Mouse (Mus musculus): ENCODE results near the gene Zbtb42.

- no peak for TF ChIP-seq USF1 (IDR thresholded peaks at IDR 0.05; ENCODE audit: low read depth, low read length)
- TF ChIP-seq CTCF (IDR thresholded peaks at IDR 0.05 in 2 of 3, conservative IDR thresholded peaks at IDR 0.05 in 1 of 3; ENCODE audit: control insufficient read depth in 1 of 3, insufficient read depth in 1 of 3, low read depth in 2 of 3, low read length in 3 of 3, poor library complexity in 1 of 3, severe bottlenecking in 1 of 3): no peak; a peak in 1 of 6 replicates
- TF ChIP-seq ZMIZ1 (IDR thresholded peaks at IDR 0.05; ENCODE audit: low read depth, low read length): no peak
- no peak for TF ChIP-seq EP300 (IDR thresholded peaks at IDR 0.05; ENCODE audit: low read depth in 1 of 2, low read length in 2 of 2)
- TF ChIP-seq NRF1 (IDR thresholded peaks at IDR 0.05; ENCODE audit: insufficient read depth, low read depth, low read length, poor library complexity, severe bottlenecking): no peak
Measured at GRCm38 (mm10) chr12:112700522-112700921, 21.9 kb downstream of the Zbtb42 start.
